Mouse (Mus musculus) fat pad, adult 2 months (tissue): Measurements from ENCODE around the gene Ube2o.

Experiments
- DNase-seq: peaks from one replicate; pipeline ENCODE4 v3.0.0-alpha.2; 2011; ENCODE audit warnings: low read depth, low spot score; ENCODE audit errors: extremely low read depth

Gene Ube2o

GRCm38 (mm10) chr11:116547296-116548060 is 33.8 kb downstream of the Ube2o start:
- no peak for DNase-seq

- DNase-seq = no peak
These were observed 38.1 kb downstream of the Ube2o start for GRCm38 (mm10) chr11:116543110-116543509.

- DNase-seq = no peak
These were observed 40.1 kb downstream of the Ube2o start for GRCm38 (mm10) chr11:116541183-116541582.

- no peak for DNase-seq
These were observed 43.0 kb downstream of the Ube2o start for GRCm38 (mm10) chr11:116538142-116538735.

GRCm38 (mm10) chr11:116537388-116537787 is 43.9 kb downstream of the Ube2o start:
- DNase-seq = no peak

GRCm38 (mm10) chr11:116536685-116537084 is 44.6 kb downstream of the Ube2o start:
- no peak for DNase-seq

- no peak for DNase-seq
These were observed 46.9 kb downstream of the Ube2o start for GRCm38 (mm10) chr11:116534154-116534865.

- DNase-seq = no peak
These were observed 47.7 kb downstream of the Ube2o start for GRCm38 (mm10) chr11:116533341-116534153.

- no peak for DNase-seq
These were observed 48.4 kb downstream of the Ube2o start for GRCm38 (mm10) chr11:116532810-116533338.

GRCm38 (mm10) chr11:116532262-116532809 is 48.9 kb downstream of the Ube2o start:
- no peak for DNase-seq

GRCm38 (mm10) chr11:116531371-116532191 is 49.7 kb downstream of the Ube2o start:
- no peak for DNase-seq

GRCm38 (mm10) chr11:116530187-116531147 is 50.8 kb downstream of the Ube2o start, which contains the start of gene Sphk1:
Sphk1 (plus strand) TSS chr11:116530925.
- no peak for DNase-seq

GRCm38 (mm10) chr11:116528636-116529320 is 52.5 kb downstream of the Ube2o start:
- DNase-seq = no peak

- no peak for DNase-seq
These were observed 57.5 kb downstream of the Ube2o start for GRCm38 (mm10) chr11:116523699-116524189.

GRCm38 (mm10) chr11:116522886-116523698 is 58.2 kb downstream of the Ube2o start:
- no peak for DNase-seq

- DNase-seq = no peak
These were observed 59.2 kb downstream of the Ube2o start for GRCm38 (mm10) chr11:116522046-116522445.

GRCm38 (mm10) chr11:116521143-116521542 is 60.1 kb downstream of the Ube2o start:
- no peak for DNase-seq
